Mouse (Mus musculus) embryonic stem cell, embryonic (primary cell): ENCODE data around the gene Tmed6.

Experiments used
- CTCF ChIA-PET, 4 experiments: fragments of 300-600 bp in 2 of 4; fragments of 350-600 bp in 2 of 4; sonication (Branson Sonifier 250); formaldehyde crosslinking; loops; one replicate each; lab custom pipeline; 2022; ENCODE audit warnings: inconsistent platforms in 2 of 4; lab: Charles Lee
- POLR2A ChIA-PET, 4 experiments: fragments of 300-600 bp in 2 of 4; fragments of 350-600 bp in 2 of 4; sonication (Branson Sonifier 250); formaldehyde crosslinking; loops; one replicate each; lab custom pipeline; 2022; ENCODE audit warnings: antibody characterized with exemption in 4 of 4, inconsistent platforms in 1 of 4; lab: Charles Lee

Tmed6 gene

GRCm38 (mm10) chr8:107095717-107096365, 30.4 kb upstream of the Tmed6 start:
- POLR2A ChIA-PET, result interaction anchor here in 3 of 4 experiments (0.6 to 5.3 kb wide), 9 partner anchors 8 to 93 kb away, joined by 3 to 26 read pairs (median 5); partner anchors contain the start of gene Pdf (in 1 of the 3)
- CTCF ChIA-PET, result interaction anchor here in 1 of 4 experiments (1.0 to 2.2 kb wide), 2 partner anchors 8 to 11 kb away, joined by 3 to 10 read pairs; no protein-coding TSS in a partner anchor

GRCm38 (mm10) chr8:107090531-107090930, 25.1 kb upstream of the Tmed6 start:
- POLR2A ChIA-PET, result interaction anchor here in 3 of 4 experiments (0.6 to 6.3 kb wide), 8 partner anchors 14 to 233 kb away, joined by 3 to 30 read pairs (median 3); no protein-coding TSS in a partner anchor
- CTCF ChIA-PET, result interaction anchor here in 1 of 4 experiments (0.6 kb wide), 1 partner anchor 364 kb away, joined by 3 read pairs; no protein-coding TSS in a partner anchor

- CTCF ChIA-PET, result interaction anchor here in 3 of 4 experiments (0.5 to 2.0 kb wide), 13 partner anchors 16 to 567 kb away, joined by 3 to 11 read pairs (median 4); partner anchors contain the start of gene Vps4a (in 1 of the 3)
- POLR2A ChIA-PET, result interaction anchor here (0.6 to 6.3 kb wide), 26 partner anchors 7 to 469 kb away, joined by 3 to 34 read pairs (median 4); partner anchors contain the start of genes Tmed6 (in 2 of the 4), Nqo1 (in 1 of the 4), Pdf (in 1 of the 4) and Terf2 (in 1 of the 4)
Measured at GRCm38 (mm10) chr8:107088526-107089063, 23.2 kb upstream of the Tmed6 start.

- ChIA-PET CTCF (interaction anchor here (0.6 to 3.8 kb wide), 30 partner anchors 8 to 525 kb away, joined by 3 to 24 read pairs (median 6); partner anchors contain the start of genes Nob1 (in 1 of the 4), Pdf (in 1 of the 4) and Vps4a (in 1 of the 4)), POLR2A (interaction anchor here in 3 of 4 experiments (0.5 to 6.3 kb wide), 27 partner anchors 9 to 503 kb away, joined by 3 to 34 read pairs (median 3); partner anchors contain the start of genes Nqo1 (in 1 of the 3), Pdf (in 1 of the 3), Terf2 (in 1 of the 3) and Tmed6 (in 1 of the 3))
Measured at GRCm38 (mm10) chr8:107086018-107086417, 20.6 kb upstream of the Tmed6 start.

DNA sequence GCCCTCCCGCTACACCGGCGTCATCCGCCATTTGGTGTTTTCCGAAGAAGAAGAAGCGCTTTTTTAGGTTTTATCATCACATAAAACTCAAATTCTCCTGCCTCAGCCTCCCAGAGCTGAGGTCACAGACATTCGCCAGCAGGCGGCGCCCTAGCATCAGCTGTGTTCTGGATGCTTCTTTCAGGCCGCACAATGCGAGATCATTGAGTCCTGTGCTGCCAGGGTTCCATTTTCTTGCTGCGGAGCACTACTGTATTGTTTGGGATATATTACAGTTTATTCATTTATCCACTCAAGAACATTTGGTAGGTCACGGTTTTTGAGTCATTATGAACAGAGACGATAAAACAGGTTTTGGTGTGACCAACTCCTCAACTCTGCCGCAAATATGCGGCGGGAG, 19.9 kb upstream of the Tmed6 start:
- ChIA-PET CTCF (interaction anchor here (0.6 to 3.8 kb wide), 47 partner anchors 9 to 524 kb away, joined by 3 to 24 read pairs (median 4); partner anchors contain the start of genes Pdf (in 2 of the 4), Nob1 (in 1 of the 4) and Vps4a (in 1 of the 4)), POLR2A (interaction anchor here in 3 of 4 experiments (0.7 to 6.3 kb wide), 22 partner anchors 9 to 271 kb away, joined by 3 to 34 read pairs (median 3); partner anchors contain the start of genes Pdf (in 1 of the 3), Terf2 (in 1 of the 3) and Tmed6 (in 1 of the 3))

GRCm38 (mm10) chr8:107076239-107076888, 10.9 kb upstream of the Tmed6 start:
- POLR2A ChIA-PET, result interaction anchor here in 2 of 4 experiments (1.3 to 4.1 kb wide), 5 partner anchors 8 to 15 kb away, joined by 4 to 34 read pairs (median 8); partner anchors contain the start of gene Tmed6 (in 1 of the 2)
- CTCF ChIA-PET, result interaction anchor here in 3 of 4 experiments (0.9 to 4.1 kb wide), 4 partner anchors 9 to 30 kb away, joined by 3 to 24 read pairs (median 6); no protein-coding TSS in a partner anchor

DNA sequence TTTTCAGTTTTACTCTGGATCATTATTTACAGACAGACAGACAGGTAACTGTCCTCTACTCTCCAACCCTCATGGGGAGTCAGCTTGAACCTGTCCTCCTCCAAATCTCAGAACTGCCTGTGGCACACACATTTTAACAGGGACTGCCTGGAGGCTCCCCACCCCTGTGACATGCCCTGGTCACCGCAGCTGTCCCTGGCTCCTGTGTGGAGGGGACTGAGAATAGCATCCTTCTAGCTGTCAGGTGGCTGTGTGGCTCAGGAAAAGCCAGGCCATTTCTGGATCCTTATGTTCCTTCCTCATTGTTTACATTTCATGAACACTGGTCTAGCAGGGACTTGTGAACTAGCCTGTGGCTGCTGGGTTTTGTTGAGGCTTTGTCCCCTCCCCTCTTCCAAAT, 8.7 kb upstream of the Tmed6 start:
- ChIA-PET POLR2A (interaction anchor here in 3 of 4 experiments (0.7 to 4.1 kb wide), 13 partner anchors 8 to 115 kb away, joined by 3 to 34 read pairs (median 3); partner anchors contain the start of genes Pdf (in 1 of the 3) and Tmed6 (in 1 of the 3)), CTCF (interaction anchor here in 2 of 4 experiments (1.1 to 4.1 kb wide), 3 partner anchors 11 to 12 kb away, joined by 4 to 24 read pairs (median 6); no protein-coding TSS in a partner anchor)

GRCm38 (mm10) chr8:107073706-107074105, 8.3 kb upstream of the Tmed6 start:
- ChIA-PET POLR2A (interaction anchor here in 3 of 4 experiments (0.7 to 4.1 kb wide), 10 partner anchors 9 to 115 kb away, joined by 3 to 34 read pairs (median 4); partner anchors contain the start of gene Pdf (in 1 of the 3)), CTCF (interaction anchor here in 2 of 4 experiments (1.1 to 1.4 kb wide), 2 partner anchors 12 kb away, joined by 4 to 6 read pairs; no protein-coding TSS in a partner anchor)

DNA sequence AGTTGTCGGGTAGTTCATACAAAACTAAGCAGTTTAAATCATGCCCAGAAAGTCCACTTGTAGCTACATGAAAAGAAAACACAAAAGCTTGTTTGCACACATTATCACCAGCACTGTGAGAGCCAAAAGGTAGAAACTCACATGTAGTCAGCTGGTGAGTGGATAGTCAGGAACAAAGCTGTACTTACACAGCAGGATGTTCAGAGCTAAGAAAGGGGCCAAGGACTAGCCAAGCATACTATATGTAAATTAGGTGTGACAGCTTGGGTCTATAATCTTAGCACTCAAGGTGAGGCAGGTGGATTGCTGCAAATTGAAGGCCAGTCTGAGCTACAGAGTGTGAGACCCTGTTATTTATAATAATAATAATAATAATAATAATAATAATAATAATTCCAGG, 2.8 kb downstream of the Tmed6 start:
- ChIA-PET POLR2A (interaction anchor here (0.7 to 1.7 kb wide), 12 partner anchors 14 to 510 kb away, joined by 3 to 8 read pairs (median 3); partner anchors contain the start of gene Pdf (in 1 of the 4)), CTCF (interaction anchor here in 2 of 4 experiments (0.6 kb wide), 3 partner anchors 24 to 1925 kb away, joined by 3 to 8 read pairs (median 3); no protein-coding TSS in a partner anchor)

- CTCF ChIA-PET, result interaction anchor here in 1 of 4 experiments (0.6 kb wide), 1 partner anchor 177 kb away, joined by 3 read pairs; no protein-coding TSS in a partner anchor
- POLR2A ChIA-PET, result interaction anchor here in 3 of 4 experiments (0.9 to 7.9 kb wide), 18 partner anchors 8 to 77 kb away, joined by 3 to 62 read pairs (median 4); partner anchors contain the start of genes Pdf (in 3 of the 3) and Tmed6 (in 1 of the 3)
Measured at GRCm38 (mm10) chr8:107056973-107057369, 8.5 kb downstream of the Tmed6 start.

GRCm38 (mm10) chr8:107056076-107056972, 9.1 kb downstream of the Tmed6 start, which contains the start of the genes Cog8 and Nip7:
TSS of gene Cog8 (minus strand) at chr8:107056689.
TSS of gene Nip7 (plus strand) at chr8:107056877.
- POLR2A ChIA-PET, result interaction anchor here in 3 of 4 experiments (0.9 to 7.9 kb wide), 23 partner anchors 8 to 169 kb away, joined by 3 to 62 read pairs (median 4); partner anchors contain the start of genes Pdf (in 3 of the 3), Tmed6 (in 1 of the 3) and Utp4 (in 1 of the 3)
- CTCF ChIA-PET, result interaction anchor here in 1 of 4 experiments (0.6 to 1.2 kb wide), 2 partner anchors 25 to 178 kb away, joined by 3 read pairs; partner anchors contain the start of gene Vps4a

DNA sequence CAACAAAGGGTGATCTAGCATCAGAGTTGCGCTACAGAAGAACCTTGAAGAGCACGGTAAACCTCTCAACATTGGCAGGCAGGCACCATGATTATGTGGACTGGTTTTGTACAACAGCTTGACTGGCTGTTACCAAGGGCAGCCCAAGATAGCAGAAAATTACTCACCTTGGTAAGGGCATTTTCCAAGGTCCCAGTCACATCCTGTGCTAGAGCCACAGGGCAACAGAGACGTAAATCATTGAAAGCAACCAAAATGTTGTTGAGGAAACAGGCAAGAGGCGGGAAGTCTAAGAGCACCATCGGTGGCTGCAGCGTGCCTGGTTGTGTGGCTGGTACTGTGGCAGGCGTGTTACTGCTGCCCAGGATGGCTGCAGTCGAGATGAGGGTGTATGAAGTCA, 13.4 kb downstream of the Tmed6 start:
- CTCF ChIA-PET, result interaction anchor here in 2 of 4 experiments (0.6 to 0.9 kb wide), 2 partner anchors 14 to 50 kb away, joined by 3 to 5 read pairs; no protein-coding TSS in a partner anchor
- POLR2A ChIA-PET, result interaction anchor here in 2 of 4 experiments (1.1 to 7.9 kb wide), 6 partner anchors 9 to 116 kb away, joined by 3 to 76 read pairs (median 4); partner anchors contain the start of genes Sntb2 (in 1 of the 2) and Vps4a (in 1 of the 2)

GRCm38 (mm10) chr8:107049480-107049879, 16.0 kb downstream of the Tmed6 start:
- CTCF ChIA-PET, result interaction anchor here in 3 of 4 experiments (0.5 to 1.0 kb wide), 4 partner anchors 20 to 349 kb away, joined by 3 read pairs; no protein-coding TSS in a partner anchor
- POLR2A ChIA-PET, result interaction anchor here (0.5 to 7.9 kb wide), 32 partner anchors 7 to 899 kb away, joined by 3 to 76 read pairs (median 4); partner anchors contain the start of genes Vps4a (in 3 of the 4), Cog8 (in 2 of the 4), Nip7 (in 2 of the 4) and Sntb2 (in 2 of the 4)

GRCm38 (mm10) chr8:107048061-107048941, 17.1 kb downstream of the Tmed6 start, which contains the start of gene Pdf:
TSS of gene Pdf (minus strand) at chr8:107048614.
- ChIA-PET POLR2A (interaction anchor here (0.5 to 7.9 kb wide), 65 partner anchors 8 to 898 kb away, joined by 3 to 76 read pairs (median 3); partner anchors contain the start of genes Nip7 (in 3 of the 4), Sntb2 (in 3 of the 4), Vps4a (in 3 of the 4) and Cog8 (in 2 of the 4)), CTCF (interaction anchor here in 3 of 4 experiments (0.5 to 1.4 kb wide), 9 partner anchors 17 to 1712 kb away, joined by 3 to 6 read pairs (median 3); partner anchors contain the start of gene Vps4a (in 1 of the 3))
